Mouse (Mus musculus): ENCODE results near the gene Trip6. TPM values are rescaled to one million over a fixed set of nuclear protein-coding genes. Genes with fewer than 3 reads are reported as not detected.

The Trip6 gene
- polyA plus RNA-seq, 1 experiment from 2014 or later, result 46.3 TPM

GRCm38 (mm10) chr5:137313466-137314192 is 575 bp downstream of the Trip6 start:
- Histone ChIP-seq H3K4me1 (replicated peaks) (peaks cover 39% of the 10 kb centered on the region), H3K27ac (ENCODE audit: poor library complexity, severe bottlenecking) (peak overlapping the region; percentile 87), H3K4me2 (peak overlapping the region; percentile 95), H3K9me3 (replicated peaks) (no peaks in the 10 kb centered on the region), H3K9ac (peak overlapping the region; percentile 89), H3K36me3 (peaks cover 36% of the 10 kb centered on the region), H3K27me3 (replicated peaks) (no peaks in the 10 kb centered on the region), H3K4me3 (peak overlapping the region; percentile 75)
- peak; percentile 38; the same call in 1 of the 2 replicates for ATAC-seq (ENCODE audit: insufficient number of reproducible peaks, low FRiP score)
- WGBS, result under 1% methylated on average over 22 of the region's 22 CpGs

GRCm38 (mm10) chr5:137308356-137308755 is 5.8 kb downstream of the Trip6 start:
- H3K4me3 ChIP-seq, result peak overlapping the region; percentile 87
- no peak for ATAC-seq (ENCODE audit: insufficient number of reproducible peaks, low FRiP score)
- H3K9me3 ChIP-seq (replicated peaks), result no peaks in the 10 kb centered on the region
- peak overlapping the region; percentile 78 for H3K4me2 ChIP-seq
- 93% methylated on average over 4 of the region's 4 CpGs for WGBS
- H3K4me1 ChIP-seq (replicated peaks), result peaks cover 59% of the 10 kb centered on the region
- peaks cover 60% of the 10 kb centered on the region for H3K36me3 ChIP-seq
- H3K27ac ChIP-seq (ENCODE audit: poor library complexity, severe bottlenecking), result peak overlapping the region; percentile 96
- no peaks in the 10 kb centered on the region for H3K27me3 ChIP-seq (replicated peaks)
- peak overlapping the region; percentile 98; the same call in 1 of the 2 replicates for H3K9ac ChIP-seq

- H3K4me3 ChIP-seq, result peak within 1 kb of the TSS; percentile 87
- no peaks in the 10 kb centered on the region for H3K9me3 ChIP-seq (replicated peaks)
- H3K27me3 ChIP-seq (replicated peaks), result no peaks in the 10 kb centered on the region
- peak within 1 kb of the TSS; percentile 78 for H3K4me2 ChIP-seq
- peaks cover 71% of the 10 kb centered on the region for H3K36me3 ChIP-seq
- WGBS, result under 1% methylated on average over 64 of the region's 72 CpGs
- peak within 1 kb of the TSS; percentile 96 for H3K27ac ChIP-seq (ENCODE audit: poor library complexity, severe bottlenecking)
- peak; percentile 86 for ATAC-seq (ENCODE audit: insufficient number of reproducible peaks, low FRiP score)
- peak within 1 kb of the TSS; percentile 98 for H3K9ac ChIP-seq
- H3K4me1 ChIP-seq (replicated peaks), result peaks cover 55% of the 10 kb centered on the region
Observed at GRCm38 (mm10) chr5:137307071-137307912, 6.9 kb downstream of the Trip6 start, which contains the start of gene Srrt. Gene Srrt (minus strand): TSS chr5:137307674.

DNA sequence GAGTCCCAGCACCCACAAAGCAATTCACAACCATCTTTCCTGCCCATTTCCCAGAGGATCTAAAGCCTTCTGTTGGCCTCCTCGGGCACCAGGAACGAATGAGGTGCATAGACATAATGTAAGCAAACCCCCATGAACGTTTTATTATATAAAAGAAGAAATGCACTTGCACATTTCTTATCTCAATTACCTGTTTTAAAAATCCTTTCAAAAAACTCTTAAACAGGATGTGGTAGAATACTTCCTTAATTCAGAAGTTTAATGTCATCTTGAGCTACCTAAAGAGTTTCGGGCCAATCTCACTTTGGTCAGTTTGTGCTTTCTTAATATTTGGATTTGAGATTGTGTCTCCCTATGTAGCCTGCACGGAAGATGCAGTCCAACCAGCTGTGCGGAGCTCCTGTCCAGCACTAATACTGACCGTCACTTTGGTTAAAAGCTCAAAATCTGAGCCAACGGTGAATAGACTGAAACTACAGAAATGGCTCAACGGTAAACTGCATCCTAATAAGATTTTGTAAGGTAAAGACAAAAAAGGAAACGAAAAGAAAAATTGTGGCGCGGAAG is 7.7 kb downstream of the Trip6 start:
- peaks cover 48% of the 10 kb centered on the region for H3K4me1 ChIP-seq (replicated peaks)
- peak overlapping the region; percentile 98 for H3K9ac ChIP-seq
- H3K27me3 ChIP-seq (replicated peaks), result no peaks in the 10 kb centered on the region
- H3K36me3 ChIP-seq, result peaks cover 71% of the 10 kb centered on the region
- no peaks in the 10 kb centered on the region for H3K9me3 ChIP-seq (replicated peaks)
- H3K27ac ChIP-seq (ENCODE audit: poor library complexity, severe bottlenecking), result peak overlapping the region; percentile 96; the same call in 1 of the 2 replicates
- no peak for ATAC-seq (ENCODE audit: insufficient number of reproducible peaks, low FRiP score)
- peak overlapping the region; percentile 87 for H3K4me3 ChIP-seq
- peak overlapping the region; percentile 78 for H3K4me2 ChIP-seq
- WGBS, result 17% methylated on average over 12 of the region's 12 CpGs

GRCm38 (mm10) chr5:137305822-137306221 is 8.4 kb downstream of the Trip6 start:
- peaks cover 49% of the 10 kb centered on the region for H3K4me1 ChIP-seq (replicated peaks)
- WGBS, result 70% methylated on average over 3 of the region's 3 CpGs
- H3K9me3 ChIP-seq (replicated peaks), result no peaks in the 10 kb centered on the region
- peak overlapping the region; percentile 53; the same call in 1 of the 2 replicates for H3K9ac ChIP-seq
- peaks cover 71% of the 10 kb centered on the region for H3K36me3 ChIP-seq
- no peaks in the 10 kb centered on the region for H3K27me3 ChIP-seq (replicated peaks)
- no peak for ATAC-seq (ENCODE audit: insufficient number of reproducible peaks, low FRiP score)
- H3K4me3 ChIP-seq, result peak overlapping the region; percentile 87
- peak overlapping the region; percentile 78 for H3K4me2 ChIP-seq
- H3K27ac ChIP-seq (ENCODE audit: poor library complexity, severe bottlenecking), result no peak overlapping the region

DNA sequence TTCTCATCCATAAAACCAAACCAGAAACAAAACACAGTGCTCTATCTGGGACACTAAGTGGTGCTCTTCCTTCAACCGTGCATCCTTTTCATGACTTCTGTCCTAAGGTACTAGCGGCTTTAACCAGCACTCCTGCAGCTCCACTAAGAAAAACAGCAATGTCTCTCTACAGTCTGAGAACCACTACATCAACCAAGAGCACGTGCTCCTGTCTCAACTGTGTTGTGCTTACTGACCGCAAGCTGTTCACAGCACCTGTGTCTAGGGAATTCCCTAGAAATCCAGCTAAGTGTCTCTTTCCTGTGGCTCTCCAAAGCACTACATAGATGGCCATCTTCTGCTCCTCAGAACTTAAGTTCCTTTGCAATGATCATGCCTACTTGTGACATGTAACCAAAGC is 9.4 kb downstream of the Trip6 start:
- H3K27ac ChIP-seq (ENCODE audit: poor library complexity, severe bottlenecking), result no peak overlapping the region
- no peaks in the 10 kb centered on the region for H3K9me3 ChIP-seq (replicated peaks)
- H3K4me3 ChIP-seq, result no peak overlapping the region
- H3K9ac ChIP-seq, result peak overlapping the region; percentile 53; the same call in 1 of the 2 replicates
- H3K4me2 ChIP-seq, result peak overlapping the region; percentile 78
- H3K36me3 ChIP-seq, result peaks cover 71% of the 10 kb centered on the region
- WGBS, result 69% methylated on average over 4 of the region's 4 CpGs
- H3K27me3 ChIP-seq (replicated peaks), result no peaks in the 10 kb centered on the region
- no peak for ATAC-seq (ENCODE audit: insufficient number of reproducible peaks, low FRiP score)
- H3K4me1 ChIP-seq (replicated peaks), result peaks cover 49% of the 10 kb centered on the region

- 58% methylated on average over 3 of the region's 3 CpGs for WGBS
- Histone ChIP-seq H3K27me3 (replicated peaks) (no peaks in the 10 kb centered on the region), H3K4me1 (replicated peaks) (peaks cover 49% of the 10 kb centered on the region), H3K36me3 (peaks cover 71% of the 10 kb centered on the region), H3K9me3 (replicated peaks) (no peaks in the 10 kb centered on the region), H3K4me3 (no peak overlapping the region), H3K9ac (peak overlapping the region; percentile 40; the same call in 1 of the 2 replicates), H3K4me2 (0 out of 2 replicates have a peak overlapping the region, but pooled peaks have one; percentile 3), H3K27ac (ENCODE audit: poor library complexity, severe bottlenecking) (no peak overlapping the region)
- ATAC-seq (ENCODE audit: insufficient number of reproducible peaks, low FRiP score), result no peak
Observed at GRCm38 (mm10) chr5:137304165-137304564, 10.0 kb downstream of the Trip6 start.

GRCm38 (mm10) chr5:137303609-137304008 is 10.6 kb downstream of the Trip6 start:
- ATAC-seq (ENCODE audit: insufficient number of reproducible peaks, low FRiP score), result no peak
- Histone ChIP-seq H3K9ac (peak overlapping the region; percentile 40; the same call in 1 of the 2 replicates), H3K4me3 (no peak overlapping the region), H3K9me3 (replicated peaks) (no peaks in the 10 kb centered on the region), H3K27me3 (replicated peaks) (no peaks in the 10 kb centered on the region), H3K27ac (ENCODE audit: poor library complexity, severe bottlenecking) (no peak overlapping the region; the same call in 1 of the 2 replicates), H3K4me2 (0 out of 2 replicates have a peak overlapping the region, but pooled peaks have one; percentile 3), H3K4me1 (replicated peaks) (peaks cover 49% of the 10 kb centered on the region), H3K36me3 (peaks cover 71% of the 10 kb centered on the region)
- 24% methylated on average over 4 of the region's 4 CpGs for WGBS

DNA sequence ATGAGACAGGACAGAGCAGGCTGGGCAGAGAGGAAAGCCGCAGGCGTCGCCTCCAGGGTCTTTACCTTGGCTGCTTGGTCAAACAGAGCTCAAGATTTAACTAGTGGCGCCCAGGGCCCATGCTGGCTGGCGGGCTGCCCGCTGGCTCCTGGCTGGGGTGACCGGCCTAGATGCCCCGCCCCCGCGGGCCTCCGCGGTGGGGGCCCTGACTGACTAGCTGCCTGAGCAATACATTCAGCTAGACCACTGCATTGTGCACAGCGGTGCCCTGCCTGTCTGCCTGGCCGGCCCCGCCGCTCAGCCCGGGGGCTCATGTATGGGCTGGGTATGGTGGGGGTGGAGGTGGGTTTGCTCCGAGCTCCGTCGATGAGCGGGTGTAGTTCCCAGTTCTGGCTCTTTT is 13.0 kb downstream of the Trip6 start:
- WGBS, result 87% methylated on average over 20 of the region's 21 CpGs

GRCm38 (mm10) chr5:137299240-137299639 is 15.0 kb downstream of the Trip6 start:
- WGBS, result 63% methylated on average over 7 of the region's 7 CpGs
- no peak overlapping the region for H3K4me2 ChIP-seq
- H3K4me1 ChIP-seq (replicated peaks), result peaks cover 29% of the 10 kb centered on the region
- no peak overlapping the region for H3K4me3 ChIP-seq
- no peaks in the 10 kb centered on the region for H3K27me3 ChIP-seq (replicated peaks)
- H3K9ac ChIP-seq, result no peak overlapping the region
- peaks cover 94% of the 10 kb centered on the region for H3K36me3 ChIP-seq
- no peak for ATAC-seq (ENCODE audit: insufficient number of reproducible peaks, low FRiP score)
- no peak overlapping the region for H3K27ac ChIP-seq (ENCODE audit: poor library complexity, severe bottlenecking)
- no peaks in the 10 kb centered on the region for H3K9me3 ChIP-seq (replicated peaks)

More for the DNA sequence above, 13.0 kb downstream of the Trip6 start:
- Histone ChIP-seq H3K27ac (ENCODE audit: poor library complexity, severe bottlenecking) (no peak overlapping the region), H3K4me1 (replicated peaks) (peaks cover 40% of the 10 kb centered on the region), H3K4me3 (no peak overlapping the region), H3K9me3 (replicated peaks) (no peaks in the 10 kb centered on the region), H3K9ac (0 out of 2 replicates have a peak overlapping the region, but pooled peaks have one; percentile 7), H3K4me2 (no peak overlapping the region), H3K27me3 (replicated peaks) (no peaks in the 10 kb centered on the region), H3K36me3 (peaks cover 91% of the 10 kb centered on the region)
- ATAC-seq (ENCODE audit: insufficient number of reproducible peaks, low FRiP score), result no peak

All from heart, embryonic 12.5 days (tissue).